27 mouse cellular contexts compared by ENCODE assay signal in genomic region chr4:105614390-105614789, GRCm38 (mm10).
A peak's percentile ranks its signal among the peaks of the same experiment; 100 is the strongest.
DNase-seq lines count a peak whose midpoint lies in the region; ATAC-seq lines count a peak whose summit lies in the region.
"Had no signal": no experiment of that assay in that cellular context is flagged by ENCODE, and none has a peak within 500 bp of the region (broad histone marks: within the 10 kb centered on the region; RNA-seq: fewer than 3 reads in every experiment).

No protein-coding gene starts in this region.

- DNase-seq in heart, adult 11 months, result peak; percentile 88
- no peak for DNase-seq in heart, postnatal 14 days
- DNase-seq in heart, adult 9 months (ENCODE audit: low spot score in 2 of 2), result peak; percentile 30 to 33
- no peak for DNase-seq in heart, embryonic 10.5 days (ENCODE audit: low spot score)
- DNase-seq in lung, postnatal 10 days, result peak; percentile 16
- DNase-seq in lung, postnatal 4 days, result no peak
- peak; percentile 79 for DNase-seq in skeletal muscle tissue, adult 2 months (ENCODE audit: low read depth, low spot score)
- DNase-seq: adrenal gland, adult 8-10 months; adrenal gland, postnatal 25 days; cerebellum, adult 18-20 months; cerebellum, adult 9-10 months; cerebellum, postnatal 14 days; gastrocnemius, postnatal 36 days; heart, postnatal 36 days; kidney, adult 18-20 months had no signal

- no peak overlapping the region for H3K4me3 ChIP-seq in heart, embryonic 10.5 days
- H3K4me3 ChIP-seq: forebrain, embryonic 10.5 days; forebrain, embryonic 13.5 days; heart, embryonic 15.5 days; hindbrain, embryonic 10.5 days had no signal

- no peaks in the 10 kb centered on the region for H3K4me1 ChIP-seq in heart, embryonic 10.5 days
- H3K4me1 ChIP-seq: forebrain, embryonic 10.5 days; forebrain, embryonic 13.5 days; heart, embryonic 15.5 days; hindbrain, embryonic 10.5 days had no signal

- intact Hi-C loops in heart, postnatal 14 days (cut with DNase I), result no loop called here

- no peaks in the 10 kb centered on the region for H3K9me3 ChIP-seq in heart, embryonic 10.5 days
- H3K9me3 ChIP-seq: forebrain, embryonic 10.5 days; forebrain, embryonic 13.5 days; heart, embryonic 15.5 days; hindbrain, embryonic 10.5 days had no signal

- H3K36me3 ChIP-seq in heart, embryonic 10.5 days, result no peaks in the 10 kb centered on the region
- H3K36me3 ChIP-seq: forebrain, embryonic 10.5 days; heart, embryonic 15.5 days; hindbrain, embryonic 10.5 days had no signal

- ATAC-seq in cerebellum, adult (ENCODE audit: insufficient number of reproducible peaks, low FRiP score, low TSS enrichment), result no peak
- ATAC-seq: activated CD4-positive, CD25-positive, alpha-beta regulatory T cell, adult 4 months; CD4-positive, CD25-positive, alpha-beta regulatory T cell, adult 4 months; forebrain, embryonic 13.5 days; forebrain, embryonic 16.5 days; hindbrain, postnatal 0 days; inflammation-experienced regulatory T-cells, adult 6 months; intestine, embryonic 16.5 days had no signal

- H3K27ac ChIP-seq in heart, embryonic 10.5 days, result no peak overlapping the region
- H3K27ac ChIP-seq: forebrain, embryonic 10.5 days; forebrain, embryonic 13.5 days; heart, embryonic 15.5 days; hindbrain, embryonic 10.5 days; hindbrain, embryonic 14.5 days; hindbrain, postnatal 0 days had no signal

- WGBS in heart, embryonic 10.5 days, result 88% methylated on average over 2 of the region's 2 CpGs

- no peaks in the 10 kb centered on the region for H3K27me3 ChIP-seq in heart, embryonic 10.5 days (ENCODE audit: insufficient read depth, poor library complexity, severe bottlenecking)
- H3K27me3 ChIP-seq: forebrain, embryonic 13.5 days; heart, embryonic 15.5 days had no signal

Comparison
In these comparisons a context has a peak if more than half of its experiments do, and no peak if none do; other contexts are left out.
1. DNase-seq: peak in heart, adult 11 months (single experiment), heart, adult 9 months (2 of 2), lung, postnatal 10 days (single experiment) and skeletal muscle tissue, adult 2 months (single experiment); none in heart, postnatal 14 days (0 of 2), heart, embryonic 10.5 days (single experiment) and lung, postnatal 4 days (0 of 2).